Mouse (Mus musculus) brown adipose tissue, adult 24 weeks (tissue): ENCODE data around the gene Gm10439. TPM values are rescaled to one million over a fixed set of nuclear protein-coding genes. Genes with fewer than 3 reads are reported as not detected.
"Not testable (repeated sequence)": the region's sequence is repeated elsewhere in the genome, so short reads cannot be mapped to it uniquely, and the experiment has no call there.

Experiments
- H3K27ac ChIP-seq: fragments of 200-500 bp; replicated peaks from 2 replicates; pipeline ENCODE4 v1.5.1; 2012; ENCODE audit warnings: low read depth, mild to moderate bottlenecking, low read length
- H3K4me1 ChIP-seq: fragments of 200-500 bp; 2 replicates; pipeline ENCODE4 v1.6.1; 2012; ENCODE audit warnings: low read length, mixed read lengths; ENCODE audit not compliant: control insufficient read depth, insufficient read depth, insufficient read length
- H3K4me3 ChIP-seq: fragments of 200-500 bp; 2 replicates; pipeline ENCODE4 v1.5.1; 2012; ENCODE audit warnings: low read depth, mild to moderate bottlenecking, low read length, moderate library complexity; ENCODE audit not compliant: insufficient read depth
- polyA plus RNA-seq: library from polyadenylated mRNA; stranded (reverse); fragments of >200 nt; gene quantifications from 2 replicates; pipeline ENCODE4 v1.2.4, GENCODE M21; 2012; ENCODE audit not compliant: missing spikeins, insufficient read depth, insufficient read length

Gm10439 gene
- polyA plus RNA-seq, result not detected in 2 replicates

GRCm38 (mm10) chrX:149594270-149594669 is at the start of gene Gm10439:
Gm10439 (plus strand) TSS chrX:149594570.
- not testable (repeated sequence) for H3K27ac ChIP-seq, H3K4me3 ChIP-seq, H3K4me1 ChIP-seq

Other genes with a start within 250 kb of the Gm10439 start
- not detected in 2 replicates for gene Gm15085, start 147.0 kb upstream of the Gm10439 start, polyA plus RNA-seq
- gene Gm15097, start 189.9 kb downstream of the Gm10439 start, polyA plus RNA-seq, result not detected in 2 replicates